Mouse (Mus musculus) ES-Bruce4 (cell line): ENCODE measurements at regions not wholly inside any gene's neighbourhood (a gene's known extent, or its start where the extent isn't known, plus 50 kb on each side); places are given as distances from the start of the nearest gene placed in this dataset.

Experiments used
- CTCF ChIP-seq: IDR thresholded peaks from one replicate; pipeline ENCODE4 v1.8.1; 2011; ENCODE audit warnings: low read depth, low read length
- EP300 ChIP-seq: IDR thresholded peaks from 2 replicates; pipeline ENCODE4 v1.6.1; 2011; ENCODE audit warnings: low read depth, low read length; ENCODE audit not compliant: insufficient read depth

GRCm38 (mm10) chr12:109881108-109881507, 281.0 kb upstream of the Rtl1 start:
- TF ChIP-seq EP300: no peak
- no peak for TF ChIP-seq CTCF
